Mouse (Mus musculus): ENCODE measurements around the gene Arhgap35. TPM values are rescaled to one million over a fixed set of nuclear protein-coding genes. Genes with fewer than 3 reads are reported as not detected.

Gene Arhgap35
- polyA plus RNA-seq, 1 experiment from 2014 or later: 23.6 TPM

DNA sequence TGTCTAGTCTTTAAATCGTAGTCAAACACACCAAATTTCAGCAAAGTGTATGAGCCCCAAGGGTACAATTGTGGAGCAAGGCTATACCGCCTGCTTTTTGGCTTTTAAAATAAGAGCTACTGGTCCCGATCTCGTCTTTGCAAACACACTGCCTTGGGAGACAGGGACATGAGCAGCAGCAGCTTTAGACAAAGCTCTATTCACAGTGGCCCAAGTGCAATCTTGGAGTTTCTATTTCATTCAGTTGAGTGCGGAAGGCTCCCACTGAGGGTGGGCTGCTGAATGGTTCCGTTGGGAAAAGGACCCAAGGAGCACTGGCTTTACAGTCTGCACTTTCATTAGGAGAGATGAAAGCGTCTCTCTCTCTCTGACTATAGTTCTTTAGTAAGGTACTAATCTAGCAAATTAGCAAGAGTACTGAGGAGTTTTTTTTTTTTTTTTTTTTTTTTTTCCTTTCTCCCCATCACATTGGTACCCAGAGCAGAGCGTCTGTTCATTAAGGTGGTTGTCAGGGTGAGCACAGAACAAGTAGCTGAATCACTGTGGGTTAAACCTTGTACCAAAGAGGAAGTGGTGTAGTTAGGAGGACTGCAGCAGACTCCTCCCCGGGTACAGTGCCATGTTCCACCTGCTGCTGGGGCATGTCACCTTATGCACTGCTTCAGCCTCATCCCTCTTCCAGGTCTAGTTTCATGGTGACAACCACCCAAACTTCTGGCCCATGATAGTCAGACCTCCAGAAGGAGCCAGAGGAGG lies 56.8 kb downstream of the Arhgap35 start:
- H3K4me2 ChIP-seq: no peak overlapping the region
- H3K9ac ChIP-seq: no peak overlapping the region
- ATAC-seq (ENCODE audit: insufficient number of reproducible peaks, insufficient read depth, low FRiP score, low TSS enrichment, low read depth): no peak
- no peak overlapping the region for H3K4me3 ChIP-seq
- 44% methylated on average over 9 of the region's 9 CpGs for WGBS
- H3K27ac ChIP-seq: no peak overlapping the region
- H3K27me3 ChIP-seq: no peaks in the 10 kb centered on the region
- H3K9me3 ChIP-seq: no peaks in the 10 kb centered on the region
- H3K4me1 ChIP-seq: peaks cover 32% of the 10 kb centered on the region
- peaks cover 44% of the 10 kb centered on the region for H3K36me3 ChIP-seq

DNA sequence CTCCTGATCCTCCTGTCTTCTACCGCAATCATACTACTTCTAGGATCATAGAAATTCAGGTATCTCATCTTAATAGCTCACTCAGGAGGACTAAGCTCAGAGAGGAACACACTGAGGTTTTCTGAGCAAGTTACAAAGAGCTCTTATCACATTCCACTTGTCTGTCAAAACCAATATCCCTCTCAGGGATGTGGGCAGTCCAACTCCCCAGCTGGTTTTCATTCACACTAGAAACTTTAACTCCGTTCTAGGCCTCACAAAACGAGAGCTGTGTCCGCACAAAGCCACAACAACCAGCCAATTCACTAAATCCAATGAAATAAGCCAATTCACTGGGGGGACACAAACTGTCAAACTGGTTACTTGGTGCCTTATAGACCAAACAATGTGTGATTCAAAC lies 57.5 kb downstream of the Arhgap35 start:
- Histone ChIP-seq H3K27ac (no peak overlapping the region), H3K9me3 (no peaks in the 10 kb centered on the region)
- 22% methylated on average over 4 of the region's 4 CpGs for WGBS

DNA sequence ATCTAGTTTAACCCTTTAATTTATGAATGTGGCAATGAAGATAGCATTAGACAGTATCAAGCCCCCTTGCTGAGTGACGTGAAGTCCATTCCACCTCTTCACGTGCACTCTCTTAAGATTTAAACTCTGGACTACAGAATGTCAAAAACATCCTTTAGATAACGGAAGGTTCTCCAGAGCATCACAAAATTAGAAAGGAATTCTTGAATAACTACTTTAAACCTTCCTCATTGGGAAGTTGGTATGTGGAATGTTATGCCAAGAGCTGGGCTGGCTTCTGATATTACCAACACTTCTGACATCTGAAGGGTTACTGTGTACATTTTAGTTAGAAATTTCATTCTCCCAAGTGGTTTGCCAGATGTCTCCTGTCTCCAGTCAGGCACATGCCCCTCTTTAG lies 60.6 kb downstream of the Arhgap35 start:
- no peaks in the 10 kb centered on the region for H3K9me3 ChIP-seq
- H3K9ac ChIP-seq: no peak overlapping the region
- ATAC-seq (ENCODE audit: insufficient number of reproducible peaks, insufficient read depth, low FRiP score, low TSS enrichment, low read depth): no peak
- peaks cover 20% of the 10 kb centered on the region for H3K36me3 ChIP-seq
- 82% methylated on average over 3 of the region's 3 CpGs for WGBS
- no peaks in the 10 kb centered on the region for H3K27me3 ChIP-seq
- H3K4me2 ChIP-seq: no peak overlapping the region
- peaks cover 30% of the 10 kb centered on the region for H3K4me1 ChIP-seq
- H3K27ac ChIP-seq: no peak overlapping the region
- H3K4me3 ChIP-seq: no peak overlapping the region

More for the DNA sequence above, 57.5 kb downstream of the Arhgap35 start:
- Histone ChIP-seq H3K4me1 (peaks cover 32% of the 10 kb centered on the region), H3K9ac (no peak overlapping the region), H3K4me3 (no peak overlapping the region), H3K4me2 (no peak overlapping the region), H3K36me3 (peaks cover 37% of the 10 kb centered on the region), H3K27me3 (no peaks in the 10 kb centered on the region)
- no peak for ATAC-seq (ENCODE audit: insufficient number of reproducible peaks, insufficient read depth, low FRiP score, low TSS enrichment, low read depth)

DNA sequence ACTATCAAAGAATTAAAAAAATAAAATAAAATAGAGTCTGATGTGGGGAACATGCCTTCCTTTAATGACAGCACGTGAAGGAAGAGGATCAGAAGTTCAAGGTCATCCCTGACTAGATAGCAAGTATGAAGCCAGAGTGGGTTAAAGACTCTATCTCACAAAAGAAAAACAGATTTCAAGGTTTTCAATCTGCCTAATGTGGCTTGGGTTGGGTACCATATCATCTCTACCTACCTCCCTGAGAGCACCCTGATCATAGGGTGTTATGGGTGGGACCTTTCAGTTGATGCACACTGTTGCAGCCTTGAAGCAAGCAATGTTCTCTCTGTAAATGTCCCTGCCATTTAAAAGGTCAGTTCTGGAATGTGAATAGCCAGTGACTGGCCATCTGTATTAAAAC lies 63.2 kb downstream of the Arhgap35 start:
- no peak overlapping the region for H3K27ac ChIP-seq
- peaks cover 5% of the 10 kb centered on the region; the same call in 1 of the 2 replicates for H3K4me1 ChIP-seq
- peaks cover 27% of the 10 kb centered on the region for H3K36me3 ChIP-seq
- ATAC-seq (ENCODE audit: insufficient number of reproducible peaks, insufficient read depth, low FRiP score, low TSS enrichment, low read depth): no peak
- WGBS: 91% methylated on average over 1 of the region's 1 CpGs
- H3K4me2 ChIP-seq: no peak overlapping the region
- H3K9ac ChIP-seq: no peak overlapping the region
- no peaks in the 10 kb centered on the region for H3K9me3 ChIP-seq
- no peaks in the 10 kb centered on the region for H3K27me3 ChIP-seq
- H3K4me3 ChIP-seq: no peak overlapping the region

DNA sequence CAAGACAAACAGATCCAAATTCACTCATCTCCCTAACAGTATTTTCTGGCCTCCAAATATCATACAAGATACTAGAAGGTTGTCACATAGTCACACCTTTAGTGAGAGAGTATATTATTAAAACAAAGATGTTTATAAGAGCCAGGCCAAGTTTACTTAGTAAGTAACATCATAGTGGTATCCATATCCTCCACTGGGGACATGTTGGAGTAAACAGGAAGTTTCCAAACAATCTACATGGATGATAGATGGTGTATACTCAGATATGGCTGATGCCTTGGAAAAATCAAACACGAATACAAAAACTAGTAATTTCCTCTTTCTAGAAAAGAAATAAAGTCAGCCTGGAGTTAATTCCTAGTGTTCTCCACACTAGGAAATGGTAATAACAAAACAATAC lies 65.5 kb downstream of the Arhgap35 start:
- H3K9ac ChIP-seq: no peak overlapping the region
- H3K27me3 ChIP-seq: no peaks in the 10 kb centered on the region
- H3K27ac ChIP-seq: no peak overlapping the region
- no peak overlapping the region for H3K4me3 ChIP-seq
- H3K36me3 ChIP-seq: peaks cover 36% of the 10 kb centered on the region
- H3K4me1 ChIP-seq: 0 out of 2 replicates have a peak, but pooled peaks cover 5% of the 10 kb centered on the region
- WGBS: 89% methylated on average over 1 of the region's 1 CpGs
- H3K9me3 ChIP-seq: no peaks in the 10 kb centered on the region
- ATAC-seq (ENCODE audit: insufficient number of reproducible peaks, insufficient read depth, low FRiP score, low TSS enrichment, low read depth): no peak
- H3K4me2 ChIP-seq: no peak overlapping the region

DNA sequence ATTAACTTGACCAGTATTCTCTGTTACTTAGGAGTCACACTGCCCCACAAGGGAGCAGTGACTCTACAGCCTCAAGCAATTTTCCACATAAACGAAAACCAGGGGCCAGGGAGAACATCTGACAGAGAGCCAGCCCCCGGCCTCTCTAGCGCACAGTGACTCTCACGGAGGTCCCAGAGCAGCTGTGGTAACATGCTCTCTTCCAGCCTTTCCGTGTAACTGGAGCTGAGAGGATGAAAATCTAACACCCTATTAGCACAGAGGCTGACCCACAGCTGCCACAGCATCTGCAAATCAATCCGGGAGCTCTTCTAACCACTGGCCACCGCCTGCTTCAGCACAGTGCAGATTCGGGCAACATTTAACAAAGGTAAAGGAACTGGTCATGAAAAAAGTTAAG lies 70.0 kb downstream of the Arhgap35 start:
- Histone ChIP-seq H3K4me1 (0 out of 2 replicates have a peak, but pooled peaks cover 6% of the 10 kb centered on the region), H3K27ac (no peak overlapping the region), H3K36me3 (peaks cover 61% of the 10 kb centered on the region), H3K4me2 (no peak overlapping the region), H3K9ac (no peak overlapping the region), H3K9me3 (no peaks in the 10 kb centered on the region), H3K4me3 (no peak overlapping the region), H3K27me3 (no peaks in the 10 kb centered on the region)
- WGBS: 36% methylated on average over 8 of the region's 8 CpGs
- ATAC-seq (ENCODE audit: insufficient number of reproducible peaks, insufficient read depth, low FRiP score, low TSS enrichment, low read depth): 0 out of 2 replicates have a peak, but pooled peaks have one; percentile 10

DNA sequence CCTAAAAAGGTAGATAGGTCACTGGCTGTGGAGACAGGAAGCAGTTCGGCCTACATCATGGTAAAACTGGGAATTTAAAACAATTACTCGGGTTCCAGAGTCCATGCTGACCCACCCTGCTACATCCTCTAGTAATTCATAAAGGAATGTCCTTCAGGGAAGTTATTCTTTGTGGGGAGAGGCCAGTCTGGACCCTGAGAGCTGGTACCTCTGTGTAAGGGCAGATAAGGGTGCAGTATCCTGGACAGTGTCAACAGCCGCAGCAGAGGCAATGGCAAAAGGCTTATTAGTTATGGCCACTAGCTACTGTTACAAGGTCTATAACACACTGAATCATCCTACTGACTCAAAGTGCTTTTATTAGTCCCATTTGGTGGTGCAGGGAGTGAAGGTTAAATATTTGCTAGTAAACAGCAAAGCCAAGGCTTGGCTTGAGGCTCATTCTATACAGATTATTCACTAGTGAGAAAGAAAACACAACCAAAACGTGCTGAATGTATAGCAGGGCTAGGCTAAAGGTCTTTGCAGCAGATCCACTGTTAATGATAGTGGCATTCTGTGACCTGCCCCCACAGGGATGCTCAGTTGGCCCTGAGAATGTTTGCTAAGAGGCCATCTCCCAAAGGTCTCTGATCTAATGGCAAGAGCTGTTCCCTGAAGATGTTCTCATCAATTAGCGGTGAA lies 77.4 kb downstream of the Arhgap35 start:
- H3K36me3 ChIP-seq: peaks cover 73% of the 10 kb centered on the region

DNA sequence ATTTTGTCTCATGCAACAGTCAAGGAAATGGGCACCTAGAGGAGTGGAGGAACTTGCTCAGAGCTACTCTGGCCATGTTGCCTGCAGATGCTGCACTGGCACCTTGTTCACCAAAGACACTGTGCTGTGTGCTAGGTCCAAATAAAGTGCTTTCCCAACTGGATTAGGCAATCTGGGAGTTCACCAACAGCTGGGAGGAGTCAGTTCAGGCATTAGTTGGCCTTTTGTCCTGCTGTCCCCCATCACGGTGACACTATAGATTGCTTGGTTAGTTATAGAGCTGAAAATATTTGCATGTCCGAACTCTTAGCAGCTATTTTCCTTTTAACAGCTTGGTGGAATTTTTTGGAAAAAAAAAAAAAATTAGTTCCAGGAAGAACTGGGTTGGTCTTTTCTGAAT lies 88.8 kb downstream of the Arhgap35 start:
- H3K36me3 ChIP-seq: peaks cover 24% of the 10 kb centered on the region
- H3K4me3 ChIP-seq: no peak overlapping the region
- H3K9ac ChIP-seq: no peak overlapping the region
- no peak overlapping the region for H3K27ac ChIP-seq
- H3K4me2 ChIP-seq: no peak overlapping the region
- ATAC-seq (ENCODE audit: insufficient number of reproducible peaks, insufficient read depth, low FRiP score, low TSS enrichment, low read depth): no peak
- H3K27me3 ChIP-seq: no peaks in the 10 kb centered on the region
- WGBS: 84% methylated on average over 2 of the region's 2 CpGs
- no peaks in the 10 kb centered on the region for H3K9me3 ChIP-seq
- H3K4me1 ChIP-seq: no peaks in the 10 kb centered on the region

More for the DNA sequence above, 77.4 kb downstream of the Arhgap35 start:
- Histone ChIP-seq H3K9ac (no peak overlapping the region), H3K9me3 (no peaks in the 10 kb centered on the region), H3K27ac (no peak overlapping the region), H3K4me1 (no peaks in the 10 kb centered on the region), H3K4me2 (no peak overlapping the region), H3K4me3 (no peak overlapping the region), H3K27me3 (no peaks in the 10 kb centered on the region)
- ATAC-seq (ENCODE audit: insufficient number of reproducible peaks, insufficient read depth, low FRiP score, low TSS enrichment, low read depth): no peak
- 86% methylated on average over 5 of the region's 5 CpGs for WGBS

DNA sequence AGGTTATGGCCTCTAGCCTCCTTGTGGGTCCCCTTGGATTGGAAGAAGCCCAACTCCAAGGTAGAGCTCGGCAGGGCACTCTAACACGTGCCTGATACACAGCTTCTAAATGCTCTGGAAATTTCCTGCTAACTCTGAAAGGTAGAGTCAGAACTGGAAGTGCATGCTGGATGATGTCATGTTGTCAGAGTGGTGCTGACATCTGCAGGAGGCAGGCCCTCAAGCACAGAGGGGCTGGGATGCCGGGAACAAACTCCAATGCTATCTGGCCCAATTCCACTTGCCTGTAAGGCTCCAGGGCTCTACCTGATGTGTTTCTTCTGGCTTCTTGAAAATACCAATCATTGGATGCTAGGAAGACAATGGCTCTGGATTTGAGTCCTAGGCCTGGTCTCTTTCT lies 89.3 kb downstream of the Arhgap35 start:
- Histone ChIP-seq H3K9ac (no peak overlapping the region), H3K36me3 (peaks cover 24% of the 10 kb centered on the region), H3K4me3 (no peak overlapping the region), H3K4me1 (no peaks in the 10 kb centered on the region), H3K4me2 (no peak overlapping the region), H3K27ac (no peak overlapping the region), H3K27me3 (no peaks in the 10 kb centered on the region), H3K9me3 (no peaks in the 10 kb centered on the region)
- ATAC-seq (ENCODE audit: insufficient number of reproducible peaks, insufficient read depth, low FRiP score, low TSS enrichment, low read depth): no peak
- WGBS: 88% methylated on average over 3 of the region's 3 CpGs

DNA sequence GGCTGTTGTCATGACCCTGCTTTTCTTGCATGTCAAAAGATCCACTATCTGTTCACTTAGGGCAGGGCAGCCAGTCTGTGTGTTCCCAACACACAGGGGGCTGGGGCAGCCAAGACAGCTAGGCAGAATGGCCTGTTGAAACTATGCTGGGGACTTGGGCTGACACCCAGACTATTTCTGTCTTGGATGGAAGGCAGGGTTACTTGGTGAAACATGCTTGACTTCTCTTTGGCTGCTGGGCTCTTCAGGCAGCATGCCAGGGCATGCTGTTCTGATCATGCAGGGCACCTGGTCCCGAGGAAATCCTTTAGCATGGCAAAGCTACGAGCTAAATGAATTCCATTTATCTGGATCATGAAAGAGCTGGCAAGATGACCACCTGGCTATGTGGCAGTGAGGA lies 90.5 kb downstream of the Arhgap35 start:
- H3K9ac ChIP-seq: no peak overlapping the region
- H3K4me1 ChIP-seq: no peaks in the 10 kb centered on the region
- no peak overlapping the region for H3K27ac ChIP-seq
- no peak overlapping the region for H3K4me3 ChIP-seq
- no peak overlapping the region for H3K4me2 ChIP-seq
- 52% methylated on average over 2 of the region's 2 CpGs for WGBS
- no peaks in the 10 kb centered on the region for H3K27me3 ChIP-seq
- H3K36me3 ChIP-seq: peaks cover 24% of the 10 kb centered on the region
- H3K9me3 ChIP-seq: no peaks in the 10 kb centered on the region
- ATAC-seq (ENCODE audit: insufficient number of reproducible peaks, insufficient read depth, low FRiP score, low TSS enrichment, low read depth): no peak

DNA sequence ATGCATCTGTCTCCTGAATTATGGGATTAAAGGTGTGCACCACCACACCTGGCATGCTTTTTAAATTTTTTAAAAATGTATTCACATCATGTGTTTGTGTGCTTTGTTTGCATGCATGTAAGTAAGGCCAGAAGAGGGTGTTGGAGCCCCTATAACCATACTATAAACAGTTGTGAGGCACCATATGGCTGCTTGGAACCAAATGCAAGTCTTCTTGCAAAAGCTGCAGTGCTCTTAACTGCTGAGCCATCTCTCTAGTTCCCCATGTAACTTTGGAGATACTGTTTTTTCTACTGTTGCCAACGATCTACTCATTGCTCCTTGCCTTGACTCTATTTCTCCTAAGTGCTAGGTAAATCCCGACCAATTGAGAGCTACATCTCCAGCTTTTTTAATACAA lies 95.5 kb downstream of the Arhgap35 start:
- H3K27ac ChIP-seq: no peak overlapping the region
- no peak overlapping the region for H3K9ac ChIP-seq
- no peaks in the 10 kb centered on the region for H3K27me3 ChIP-seq
- no peaks in the 10 kb centered on the region for H3K4me1 ChIP-seq
- no peaks in the 10 kb centered on the region for H3K9me3 ChIP-seq
- ATAC-seq (ENCODE audit: insufficient number of reproducible peaks, insufficient read depth, low FRiP score, low TSS enrichment, low read depth): no peak
- 89% methylated on average over 2 of the region's 2 CpGs for WGBS
- peaks cover 20% of the 10 kb centered on the region for H3K36me3 ChIP-seq
- no peak overlapping the region for H3K4me3 ChIP-seq
- H3K4me2 ChIP-seq: no peak overlapping the region

DNA sequence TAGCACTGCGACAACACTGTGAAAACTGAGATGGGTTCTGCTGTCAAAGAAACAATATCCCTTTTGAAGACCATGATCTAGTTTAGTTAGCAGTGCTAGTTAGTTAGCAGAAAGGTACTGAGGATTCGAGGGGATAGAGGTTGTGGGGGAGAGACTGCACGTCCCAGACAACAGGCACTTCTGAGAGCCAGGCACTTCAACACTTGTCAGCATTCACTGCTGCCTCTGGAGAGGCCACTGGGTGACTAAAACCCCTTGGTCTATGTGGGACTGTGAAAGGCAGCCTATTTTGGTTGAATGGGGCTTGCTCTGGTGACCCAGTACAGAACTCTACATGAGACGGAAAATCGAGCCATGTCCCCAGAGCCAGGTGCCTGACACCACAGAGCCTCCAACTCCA lies 97.6 kb downstream of the Arhgap35 start:
- Histone ChIP-seq H3K4me2 (no peak overlapping the region), H3K9ac (no peak overlapping the region), H3K9me3 (no peaks in the 10 kb centered on the region), H3K4me3 (no peak overlapping the region), H3K4me1 (no peaks in the 10 kb centered on the region), H3K36me3 (peaks cover 27% of the 10 kb centered on the region), H3K27ac (no peak overlapping the region), H3K27me3 (no peaks in the 10 kb centered on the region)
- ATAC-seq (ENCODE audit: insufficient number of reproducible peaks, insufficient read depth, low FRiP score, low TSS enrichment, low read depth): no peak
- 82% methylated on average over 5 of the region's 5 CpGs for WGBS

Data from embryonic facial prominence, embryonic 13.5 days (tissue).